Mouse (Mus musculus): Measurements from ENCODE around the gene Mrps16. TPM values are rescaled to one million over a fixed set of nuclear protein-coding genes. Genes with fewer than 3 reads are reported as not detected.

Gene Mrps16
- 3.4 TPM for polyA plus RNA-seq (2014; fragmentation: Illumina TruSeq; extraction: RNeasy Lipid Tissue Mini Kit (QIAGEN cat#74804))

DNA sequence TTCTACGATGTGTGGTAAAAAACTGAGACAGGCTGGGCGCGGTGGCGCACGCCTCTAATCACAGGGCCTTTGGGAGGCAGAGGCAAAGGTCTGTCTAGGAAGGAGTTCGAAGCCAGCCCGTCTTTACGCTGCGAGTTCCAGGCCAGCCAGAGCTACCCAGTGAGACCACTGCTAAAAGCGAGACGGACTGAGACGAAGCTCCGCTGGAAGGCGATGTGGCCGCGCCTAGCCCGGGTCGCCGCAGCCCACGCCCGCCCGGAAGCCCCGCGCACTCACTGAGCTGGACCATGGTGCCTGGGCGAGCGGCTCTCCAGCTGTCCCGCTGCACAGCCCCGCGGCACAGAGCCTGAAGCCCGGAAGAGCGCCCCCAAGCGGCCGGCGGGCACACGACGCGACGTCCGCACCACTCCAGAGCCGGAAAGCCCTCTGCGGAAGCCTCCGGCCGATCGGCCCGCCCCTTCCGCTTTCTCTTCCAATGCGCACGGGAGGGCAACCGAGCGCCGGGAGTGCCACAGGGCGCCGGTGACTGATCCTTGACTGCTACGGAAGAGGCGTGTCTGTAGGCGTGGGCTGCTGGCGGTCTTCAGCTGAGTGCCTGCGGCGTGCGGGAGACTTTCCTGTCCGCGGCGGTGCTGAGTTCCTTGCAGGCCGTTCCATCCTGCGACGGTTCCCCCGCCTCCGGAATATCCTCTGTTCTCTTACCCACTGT, at the start of gene Mrps16:
TSS of gene Mrps16 (minus strand) at position 430 of the 709 bp plus-strand sequence.

DNA sequence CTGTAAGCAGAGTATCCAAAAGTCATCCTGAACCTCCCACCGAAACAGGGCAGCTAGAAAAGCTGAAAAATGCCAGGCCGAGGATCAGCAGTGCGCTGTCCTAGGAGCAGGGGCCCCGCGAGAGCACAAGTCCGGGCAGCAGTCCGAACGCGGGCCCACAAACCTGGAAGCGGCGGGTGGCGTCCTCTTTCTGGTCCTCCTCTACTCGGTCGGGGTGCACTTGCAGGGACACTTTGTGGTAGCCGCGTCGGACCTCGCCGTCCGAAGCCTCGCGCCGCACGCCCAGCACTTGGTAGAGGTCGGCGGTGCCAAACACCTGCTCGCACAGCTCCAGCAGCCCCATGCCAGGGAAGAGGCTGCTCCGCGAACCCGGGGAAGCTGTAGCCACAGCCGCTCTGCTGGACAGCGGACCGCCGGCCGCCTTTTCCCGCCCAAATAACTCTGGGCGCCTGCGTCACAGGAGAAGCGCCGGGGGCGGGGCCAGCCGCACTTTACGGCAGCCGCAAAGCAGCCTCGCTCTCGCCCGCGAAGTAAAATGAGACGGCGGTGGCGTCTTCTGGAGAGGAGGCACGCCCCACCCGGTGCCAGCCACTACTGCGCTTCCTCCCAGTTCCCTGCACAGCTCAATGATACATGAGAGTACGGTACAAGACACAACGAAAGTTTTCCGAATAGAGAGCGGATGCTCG, 4.8 kb downstream of the Mrps16 start, which contains the start of gene Dnajc9:
TSS of gene Dnajc9 (minus strand) at position 470 of the 689 bp plus-strand sequence.

DNA sequence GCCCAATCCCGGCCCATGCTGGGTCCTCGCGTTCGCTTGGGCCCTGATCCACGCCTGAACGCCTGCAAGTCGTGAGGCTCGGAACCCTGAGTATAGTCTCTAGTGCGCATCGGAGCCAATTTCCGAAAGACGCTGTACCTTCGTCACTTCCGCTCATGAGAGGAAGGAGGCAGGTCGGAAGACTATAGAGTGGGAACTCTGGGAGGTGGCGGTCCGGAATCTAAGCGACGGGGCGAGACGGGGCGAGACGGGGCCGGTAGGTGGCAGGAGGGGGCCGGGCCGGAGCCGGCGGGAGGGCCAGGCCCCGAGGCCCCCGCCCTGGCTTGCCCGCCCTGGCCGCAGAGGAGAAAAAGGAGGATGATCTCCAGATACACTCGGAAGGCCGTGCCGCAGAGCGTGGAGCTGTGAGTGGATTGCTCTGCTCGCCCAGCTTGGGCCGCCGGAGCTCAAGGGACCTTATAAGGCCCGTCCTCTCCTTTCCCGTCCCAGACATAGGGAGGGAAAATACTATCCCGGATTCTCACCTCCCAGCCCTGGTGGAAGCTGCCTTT, 45.4 kb downstream of the Mrps16 start, which contains the start of the genes Ecd and Fam149b:
TSS of gene Ecd (minus strand) at position 131 of the 551 bp plus-strand sequence.
TSS of gene Fam149b (plus strand) at position 172 of the 551 bp plus-strand sequence.

Other genes starting within 250 kb of the Mrps16 start
- gene Kcnk5, start 211.8 kb downstream of the Mrps16 start, polyA plus RNA-seq (2014; fragmentation: Illumina TruSeq; extraction: RNeasy Lipid Tissue Mini Kit (QIAGEN cat#74804)), result 2.7 TPM
- gene Kcnk16, start 124.4 kb downstream of the Mrps16 start, polyA plus RNA-seq (2014; fragmentation: Illumina TruSeq; extraction: RNeasy Lipid Tissue Mini Kit (QIAGEN cat#74804)), result not detected
- 7.1 TPM for gene Nudt13, start 98.9 kb downstream of the Mrps16 start, polyA plus RNA-seq (2014; fragmentation: Illumina TruSeq; extraction: RNeasy Lipid Tissue Mini Kit (QIAGEN cat#74804))
- gene Ecd, start 45.5 kb downstream of the Mrps16 start, polyA plus RNA-seq (2014; fragmentation: Illumina TruSeq; extraction: RNeasy Lipid Tissue Mini Kit (QIAGEN cat#74804)), result 33.2 TPM
- gene Fam149b, start 45.5 kb downstream of the Mrps16 start, polyA plus RNA-seq (2014; fragmentation: Illumina TruSeq; extraction: RNeasy Lipid Tissue Mini Kit (QIAGEN cat#74804)), result 30.7 TPM
- 162 TPM for gene Dnajc9, start 4.7 kb downstream of the Mrps16 start, polyA plus RNA-seq (2014; fragmentation: Illumina TruSeq; extraction: RNeasy Lipid Tissue Mini Kit (QIAGEN cat#74804))
- gene Cfap70, start 58.6 kb upstream of the Mrps16 start, polyA plus RNA-seq (2014; fragmentation: Illumina TruSeq; extraction: RNeasy Lipid Tissue Mini Kit (QIAGEN cat#74804)), result 6.6 TPM
- gene Anxa7, start 86.5 kb upstream of the Mrps16 start, polyA plus RNA-seq (2014; fragmentation: Illumina TruSeq; extraction: RNeasy Lipid Tissue Mini Kit (QIAGEN cat#74804)), result 101 TPM
- 0.48 TPM for gene Mss51, start 103.3 kb upstream of the Mrps16 start, polyA plus RNA-seq (2014; fragmentation: Illumina TruSeq; extraction: RNeasy Lipid Tissue Mini Kit (QIAGEN cat#74804))
- 278 TPM for gene Ppp3cb, start 152.9 kb upstream of the Mrps16 start, polyA plus RNA-seq (2014; fragmentation: Illumina TruSeq; extraction: RNeasy Lipid Tissue Mini Kit (QIAGEN cat#74804))
- gene Usp54, start 247.4 kb upstream of the Mrps16 start, polyA plus RNA-seq (2014; fragmentation: Illumina TruSeq; extraction: RNeasy Lipid Tissue Mini Kit (QIAGEN cat#74804)), result 16.6 TPM

Measured in ovary, adult 10 weeks (tissue).